26 mouse cellular contexts compared by ENCODE assay signal in genomic region chr8:117248341-117248740, GRCm38 (mm10). TPM values are rescaled to one million over a fixed set of nuclear protein-coding genes. Genes with fewer than 3 reads are reported as not detected.
DNase-seq lines count a peak whose midpoint lies in the region; ATAC-seq and TF ChIP-seq lines count a peak whose summit lies in the region.
"Had no signal": no experiment of that assay in that cellular context is flagged by ENCODE, and none has a peak within 500 bp of the region (broad histone marks: within the 10 kb centered on the region; RNA-seq: fewer than 3 reads in every experiment).

No protein-coding gene starts in this region.

- no peak for TF ChIP-seq CTCF in thymus, adult 2 months (IDR thresholded peaks at IDR 0.05; ENCODE audit: borderline replicate concordance, control insufficient read depth, extremely low read depth, insufficient read depth, low read length, poor library complexity)
- TF ChIP-seq CTCF in intestine, postnatal 0 days (IDR thresholded peaks at IDR 0.05; ENCODE audit: low read depth): no peak

- no peaks in the 10 kb centered on the region for H3K27me3 ChIP-seq in thymus, adult 2 months (ENCODE audit: control insufficient read depth, insufficient read depth, low read length)
- no peaks in the 10 kb centered on the region for H3K27me3 ChIP-seq in kidney, embryonic 16.5 days (ENCODE audit: insufficient read depth, low read length)
- no peaks in the 10 kb centered on the region for H3K27me3 ChIP-seq in intestine, postnatal 0 days (replicated peaks; ENCODE audit: control insufficient read depth, insufficient read depth, low read length)
- H3K27me3 ChIP-seq: forebrain, embryonic 15.5 days; heart, embryonic 13.5 days; intestine, embryonic 15.5 days; neural tube, embryonic 15.5 days had no signal

- 9% methylated on average over 11 of the region's 11 CpGs for WGBS in thymus, adult 2 months
- 79% methylated on average over 11 of the region's 11 CpGs for WGBS in kidney, embryonic 16.5 days
- 66% methylated on average over 11 of the region's 11 CpGs for WGBS in intestine, postnatal 0 days

- DNase-seq in thymus, adult 2 months: no peak
- no peak for DNase-seq in thymus, adult 18-20 months
- DNase-seq in frontal cortex, postnatal 10 days (ENCODE audit: low spot score in 2 of 2): no peak
- no peak for DNase-seq in spleen, postnatal 14 days (ENCODE audit: low spot score in 2 of 2)
- DNase-seq: adrenal gland, postnatal 25 days; B cell, adult 2 months; cerebellum, adult 9-10 months; gastrocnemius, postnatal 25 days; heart, adult 2 months; kidney, postnatal 36 days; layer of hippocampus, adult 9-11 months; left cerebral cortex, postnatal 4 days; lung, adult 2 months; lung, postnatal 14 days; right cerebral cortex, adult 18-20 months had no signal

- peak overlapping the region; percentile 44; the same call in 1 of the 2 replicates for H3K27ac ChIP-seq in thymus, adult 2 months (ENCODE audit: control insufficient read depth, insufficient read depth, low read length)
- H3K27ac ChIP-seq in kidney, embryonic 16.5 days (ENCODE audit: low read length): no peak overlapping the region
- no peak overlapping the region for H3K27ac ChIP-seq in intestine, postnatal 0 days (ENCODE audit: low read depth, low read length)
- H3K27ac ChIP-seq: embryonic facial prominence, embryonic 10.5 days; forebrain, embryonic 15.5 days; heart, adult 2 months; heart, embryonic 13.5 days; hindbrain, embryonic 13.5 days; intestine, embryonic 15.5 days; left cerebral cortex, adult 2 months; neural tube, embryonic 15.5 days had no signal

- no peak overlapping the region for H3K4me3 ChIP-seq in thymus, adult 2 months (ENCODE audit: control insufficient read depth, insufficient read depth, low read length)
- H3K4me3 ChIP-seq in kidney, embryonic 16.5 days (ENCODE audit: low read length): no peak overlapping the region
- no peak overlapping the region for H3K4me3 ChIP-seq in intestine, postnatal 0 days (ENCODE audit: low read depth, low read length)
- H3K4me3 ChIP-seq: embryonic facial prominence, embryonic 10.5 days; forebrain, embryonic 15.5 days; heart, adult 2 months; heart, embryonic 13.5 days; hindbrain, embryonic 13.5 days; intestine, embryonic 15.5 days; left cerebral cortex, adult 2 months; neural tube, embryonic 15.5 days had no signal

- TF ChIP-seq POLR2A in thymus, adult 2 months (IDR thresholded peaks at IDR 0.05; ENCODE audit: control insufficient read depth, extremely low read depth, insufficient read depth, low read length, poor library complexity): no peak

- no peaks in the 10 kb centered on the region for H3K9me3 ChIP-seq in kidney, embryonic 16.5 days (ENCODE audit: low read length)
- no peaks in the 10 kb centered on the region for H3K9me3 ChIP-seq in intestine, postnatal 0 days (ENCODE audit: control insufficient read depth)
- H3K9me3 ChIP-seq: forebrain, embryonic 15.5 days; heart, embryonic 13.5 days; hindbrain, embryonic 13.5 days; intestine, embryonic 15.5 days; neural tube, embryonic 15.5 days had no signal

- H3K4me1 ChIP-seq in thymus, adult 2 months (replicated peaks; ENCODE audit: control insufficient read depth, insufficient read depth, low read length): peaks cover 12% of the 10 kb centered on the region
- H3K4me1 ChIP-seq in kidney, embryonic 16.5 days (ENCODE audit: insufficient read depth, low read length): no peaks in the 10 kb centered on the region
- no peaks in the 10 kb centered on the region for H3K4me1 ChIP-seq in intestine, postnatal 0 days (replicated peaks; ENCODE audit: control insufficient read depth, insufficient read depth, low read length)
- H3K4me1 ChIP-seq: embryonic facial prominence, embryonic 10.5 days; forebrain, embryonic 15.5 days; heart, embryonic 13.5 days; hindbrain, embryonic 13.5 days; intestine, embryonic 15.5 days; neural tube, embryonic 15.5 days had no signal

- ATAC-seq in hematopoietic stem cell, adult 5-6 weeks (replicated peaks in 1 of 2; ENCODE audit: insufficient read depth in 1 of 2, low FRiP score in 2 of 2, low TSS enrichment in 1 of 2, low read depth in 1 of 2, poor library complexity in 2 of 2, severe bottlenecking in 2 of 2): peak; percentile 47 to 61
- peak; percentile 48; the same call in 1 of the 2 replicates for ATAC-seq in megakaryocyte-erythroid progenitor cell, adult 5-6 weeks (replicated peaks; ENCODE audit: low FRiP score, low TSS enrichment, poor library complexity, severe bottlenecking)
- ATAC-seq in kidney, embryonic 16.5 days (ENCODE audit: low FRiP score, low TSS enrichment): no peak
- ATAC-seq in intestine, postnatal 0 days: no peak
- ATAC-seq: forebrain, embryonic 15.5 days; intestine, embryonic 15.5 days had no signal

- H3K36me3 ChIP-seq in thymus, adult 2 months (ENCODE audit: control insufficient read depth, insufficient read depth, low read length): no peaks in the 10 kb centered on the region
- H3K36me3 ChIP-seq in kidney, embryonic 16.5 days (ENCODE audit: insufficient read depth, low read length): no peaks in the 10 kb centered on the region
- no peaks in the 10 kb centered on the region for H3K36me3 ChIP-seq in intestine, postnatal 0 days (ENCODE audit: control insufficient read depth, insufficient read depth)
- H3K36me3 ChIP-seq: embryonic facial prominence, embryonic 10.5 days; forebrain, embryonic 15.5 days; heart, embryonic 13.5 days; hindbrain, embryonic 13.5 days; intestine, embryonic 15.5 days; neural tube, embryonic 15.5 days had no signal

- no peak overlapping the region for H3K9ac ChIP-seq in kidney, embryonic 16.5 days (replicated peaks; ENCODE audit: low read length)
- no peak overlapping the region for H3K9ac ChIP-seq in intestine, postnatal 0 days (ENCODE audit: low read depth, low read length)
- H3K9ac ChIP-seq: forebrain, embryonic 15.5 days; heart, embryonic 13.5 days; hindbrain, embryonic 13.5 days; intestine, embryonic 15.5 days; neural tube, embryonic 15.5 days had no signal

- no peak overlapping the region for H3K4me2 ChIP-seq in kidney, embryonic 16.5 days (replicated peaks; ENCODE audit: low read depth, low read length)
- H3K4me2 ChIP-seq in intestine, postnatal 0 days (replicated peaks; ENCODE audit: low read depth): no peak overlapping the region
- H3K4me2 ChIP-seq: forebrain, embryonic 15.5 days; heart, embryonic 13.5 days; hindbrain, embryonic 13.5 days; intestine, embryonic 15.5 days; neural tube, embryonic 15.5 days had no signal

RNA-seq across cellular contexts. Expression of gene Cmip, which starts 8.5 kb away (rescaled TPM):
- 103 and 134 TPM in 2 replicates for polyA plus RNA-seq in thymus, adult 2 months (2012; rRNA removed)
- 11.1 and 16.3 TPM in 2 replicates for total RNA-seq in hematopoietic stem cell, adult 5-6 weeks (2017)
- 40.2 and 60.7 TPM in 2 replicates for total RNA-seq in megakaryocyte-erythroid progenitor cell, adult 5-6 weeks (2014; fragmentation: Nextera tagmentation)
- total RNA-seq in megakaryocyte-erythroid progenitor cell, adult 5-6 weeks (2017): 9.3 and 9.6 TPM in 2 replicates
- 20.4 and 21.0 TPM in 2 replicates for polyA plus RNA-seq in kidney, embryonic 16.5 days (2015; fragmentation: Nextera tagmentation; extraction: Ambion mirVana)
- 47.1 and 48.9 TPM in 2 replicates for polyA plus RNA-seq in intestine, postnatal 0 days (2015; fragmentation: Nextera tagmentation; extraction: Ambion mirVana)

Comparison
In these comparisons a context has a peak if more than half of its experiments do, and no peak if none do; other contexts are left out.
1. ATAC-seq: peak in hematopoietic stem cell, adult 5-6 weeks (2 of 2) and megakaryocyte-erythroid progenitor cell, adult 5-6 weeks (single experiment); none in kidney, embryonic 16.5 days (single experiment) and intestine, postnatal 0 days (single experiment).